Mouse (Mus musculus): Measurements from ENCODE around the gene Ptar1. TPM values are rescaled to one million over a fixed set of nuclear protein-coding genes. Genes with fewer than 3 reads are reported as not detected.

Gene Ptar1
- polyA plus RNA-seq, 1 experiment: 6.4 TPM

GRCm38 (mm10) chr19:23686962-23687295 is 300 bp upstream of the Ptar1 start:
- DNase-seq (ENCODE audit: low read depth): no peak
- TF ChIP-seq CTCF (IDR thresholded peaks at IDR 0.05; ENCODE audit: borderline replicate concordance, extremely low read depth, insufficient read depth, insufficient read length) (no peak), POLR2A (IDR thresholded peaks at IDR 0.05; ENCODE audit: borderline replicate concordance, extremely low read depth, insufficient read depth, insufficient read length, poor library complexity, severe bottlenecking) (no peak)

GRCm38 (mm10) chr19:23688421-23688946 is 1.3 kb downstream of the Ptar1 start:
- DNase-seq (ENCODE audit: low read depth): peak; percentile 60
- TF ChIP-seq POLR2A (IDR thresholded peaks at IDR 0.05; ENCODE audit: borderline replicate concordance, extremely low read depth, insufficient read depth, insufficient read length, poor library complexity, severe bottlenecking) (no peak), CTCF (IDR thresholded peaks at IDR 0.05; ENCODE audit: borderline replicate concordance, extremely low read depth, insufficient read depth, insufficient read length) (no peak)

- peak; percentile 76 for DNase-seq (ENCODE audit: low read depth)
- TF ChIP-seq POLR2A (IDR thresholded peaks at IDR 0.05; ENCODE audit: borderline replicate concordance, extremely low read depth, insufficient read depth, insufficient read length, poor library complexity, severe bottlenecking) (no peak), CTCF (IDR thresholded peaks at IDR 0.05; ENCODE audit: borderline replicate concordance, extremely low read depth, insufficient read depth, insufficient read length) (no peak)
These were observed 7.1 kb downstream of the Ptar1 start for GRCm38 (mm10) chr19:23694344-23694743.

GRCm38 (mm10) chr19:23697861-23698260 is 10.6 kb downstream of the Ptar1 start:
- TF ChIP-seq CTCF (IDR thresholded peaks at IDR 0.05; ENCODE audit: borderline replicate concordance, extremely low read depth, insufficient read depth, insufficient read length) (no peak), POLR2A (IDR thresholded peaks at IDR 0.05; ENCODE audit: borderline replicate concordance, extremely low read depth, insufficient read depth, insufficient read length, poor library complexity, severe bottlenecking) (no peak)
- DNase-seq (ENCODE audit: low read depth): no peak

- TF ChIP-seq POLR2A (IDR thresholded peaks at IDR 0.05; ENCODE audit: borderline replicate concordance, extremely low read depth, insufficient read depth, insufficient read length, poor library complexity, severe bottlenecking) (no peak), CTCF (IDR thresholded peaks at IDR 0.05; ENCODE audit: borderline replicate concordance, extremely low read depth, insufficient read depth, insufficient read length) (no peak)
- DNase-seq (ENCODE audit: low read depth): no peak
These were observed 11.1 kb downstream of the Ptar1 start for GRCm38 (mm10) chr19:23698366-23698765.

- DNase-seq (ENCODE audit: low read depth): no peak
- no peak for TF ChIP-seq CTCF (IDR thresholded peaks at IDR 0.05; ENCODE audit: borderline replicate concordance, extremely low read depth, insufficient read depth, insufficient read length)
- no peak for TF ChIP-seq POLR2A (IDR thresholded peaks at IDR 0.05; ENCODE audit: borderline replicate concordance, extremely low read depth, insufficient read depth, insufficient read length, poor library complexity, severe bottlenecking)
These were observed 11.9 kb downstream of the Ptar1 start for GRCm38 (mm10) chr19:23699131-23699530.

GRCm38 (mm10) chr19:23702896-23703295 is 15.7 kb downstream of the Ptar1 start:
- TF ChIP-seq POLR2A (IDR thresholded peaks at IDR 0.05; ENCODE audit: borderline replicate concordance, extremely low read depth, insufficient read depth, insufficient read length, poor library complexity, severe bottlenecking) (no peak), CTCF (IDR thresholded peaks at IDR 0.05; ENCODE audit: borderline replicate concordance, extremely low read depth, insufficient read depth, insufficient read length) (no peak)
- no peak for DNase-seq (ENCODE audit: low read depth)

- TF ChIP-seq CTCF (IDR thresholded peaks at IDR 0.05; ENCODE audit: borderline replicate concordance, extremely low read depth, insufficient read depth, insufficient read length) (no peak), POLR2A (IDR thresholded peaks at IDR 0.05; ENCODE audit: borderline replicate concordance, extremely low read depth, insufficient read depth, insufficient read length, poor library complexity, severe bottlenecking) (no peak)
- DNase-seq (ENCODE audit: low read depth): no peak
These were observed 18.2 kb downstream of the Ptar1 start for GRCm38 (mm10) chr19:23705383-23705782.

- no peak for TF ChIP-seq POLR2A (IDR thresholded peaks at IDR 0.05; ENCODE audit: borderline replicate concordance, extremely low read depth, insufficient read depth, insufficient read length, poor library complexity, severe bottlenecking)
- no peak for TF ChIP-seq CTCF (IDR thresholded peaks at IDR 0.05; ENCODE audit: borderline replicate concordance, extremely low read depth, insufficient read depth, insufficient read length)
- DNase-seq (ENCODE audit: low read depth): no peak
These were observed 59.3 kb downstream of the Ptar1 start for GRCm38 (mm10) chr19:23746506-23746905.

- peak; percentile 26 for DNase-seq (ENCODE audit: low read depth)
- no peak for TF ChIP-seq CTCF (IDR thresholded peaks at IDR 0.05; ENCODE audit: borderline replicate concordance, extremely low read depth, insufficient read depth, insufficient read length)
- TF ChIP-seq POLR2A (IDR thresholded peaks at IDR 0.05; ENCODE audit: borderline replicate concordance, extremely low read depth, insufficient read depth, insufficient read length, poor library complexity, severe bottlenecking): no peak
These were observed 69.8 kb downstream of the Ptar1 start for GRCm38 (mm10) chr19:23757011-23757410.

- peak; percentile 98 for DNase-seq (ENCODE audit: low read depth)
- TF ChIP-seq CTCF (IDR thresholded peaks at IDR 0.05; ENCODE audit: borderline replicate concordance, extremely low read depth, insufficient read depth, insufficient read length) (peak; percentile 98), POLR2A (IDR thresholded peaks at IDR 0.05; ENCODE audit: borderline replicate concordance, extremely low read depth, insufficient read depth, insufficient read length, poor library complexity, severe bottlenecking) (no peak)
These were observed 70.8 kb downstream of the Ptar1 start for GRCm38 (mm10) chr19:23757961-23758553.
